ENCODE assay signal across 16 mouse cellular contexts in the genomic region with DNA sequence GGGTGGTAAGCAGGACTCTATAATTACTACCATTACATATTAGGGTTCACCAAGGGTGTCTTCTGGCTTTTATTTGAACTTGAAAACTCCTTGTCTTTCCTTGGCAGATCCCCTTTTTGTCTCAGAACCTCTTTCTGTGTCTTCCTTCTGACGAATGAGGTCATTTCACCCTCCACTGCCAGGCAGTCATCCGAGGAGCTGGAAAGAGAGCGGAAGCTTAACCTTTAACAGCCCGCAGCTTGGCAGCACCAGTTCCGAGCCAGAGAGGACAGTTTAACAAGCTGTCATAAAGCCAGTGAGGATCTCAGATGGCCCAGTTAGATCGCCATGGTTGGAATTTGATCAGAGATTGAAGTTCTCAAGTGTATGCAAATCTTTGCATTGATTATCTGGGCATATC. TPM values are rescaled to one million over a fixed set of nuclear protein-coding genes. Genes with fewer than 3 reads are reported as not detected.
A peak's percentile ranks its signal among the peaks of the same experiment; 100 is the strongest.
DNase-seq lines count a peak whose midpoint lies in the region; ATAC-seq and TF ChIP-seq lines count a peak whose summit lies in the region.
"Had no signal": no experiment of that assay in that cellular context is flagged by ENCODE, and none has a peak within 500 bp of the region (broad histone marks: within the 10 kb centered on the region; RNA-seq: fewer than 3 reads in every experiment).

No protein-coding gene starts in this region.

- H3K27me3 ChIP-seq in kidney, postnatal 0 days (ENCODE audit: insufficient read depth, low read length), result no peaks in the 10 kb centered on the region
- H3K27me3 ChIP-seq: limb, embryonic 15.5 days had no signal

- ATAC-seq in cerebellum, adult (ENCODE audit: insufficient number of reproducible peaks, low FRiP score, low TSS enrichment), result no peak
- ATAC-seq in kidney, postnatal 0 days (replicated peaks; ENCODE audit: low FRiP score, low read depth), result no peak
- ATAC-seq: CD4-positive, CD25-positive, alpha-beta regulatory T cell, adult 4 months; hindbrain, embryonic 16.5 days; lung, postnatal 0 days; midbrain, embryonic 15.5 days had no signal

- H3K9ac ChIP-seq in kidney, postnatal 0 days (ENCODE audit: low read depth, low read length), result no peak overlapping the region
- H3K9ac ChIP-seq: limb, embryonic 15.5 days; midbrain, embryonic 15.5 days had no signal

- no peak for TF ChIP-seq CTCF in kidney, postnatal 0 days (IDR thresholded peaks at IDR 0.05; ENCODE audit: low read depth)

- H3K4me2 ChIP-seq in kidney, postnatal 0 days (ENCODE audit: low read length), result no peak overlapping the region
- H3K4me2 ChIP-seq: limb, embryonic 15.5 days; midbrain, embryonic 15.5 days had no signal

- 10% methylated on average over 6 of the region's 6 CpGs for WGBS in kidney, postnatal 0 days

- no peaks in the 10 kb centered on the region for H3K9me3 ChIP-seq in kidney, postnatal 0 days (replicated peaks; ENCODE audit: low read length)
- H3K9me3 ChIP-seq: embryonic facial prominence, embryonic 10.5 days; limb, embryonic 15.5 days; midbrain, embryonic 15.5 days had no signal

- no peaks in the 10 kb centered on the region for H3K36me3 ChIP-seq in kidney, postnatal 0 days (ENCODE audit: insufficient read depth, low read length)
- H3K36me3 ChIP-seq: embryonic facial prominence, embryonic 10.5 days; limb, embryonic 15.5 days; midbrain, embryonic 15.5 days had no signal

- DNase-seq in cerebellum, postnatal 36 days, result peak; percentile 36 to 37
- DNase-seq in adrenal gland, postnatal 14 days, result peak; percentile 45
- DNase-seq in gastrocnemius, postnatal 25 days, result peak; percentile 45
- peak; percentile 84 for DNase-seq in kidney, postnatal 0 days (ENCODE audit: low spot score)
- DNase-seq in MN1 (ENCODE audit: low spot score), result no peak
- DNase-seq in lung, postnatal 36 days, result no peak
- no peak for DNase-seq in heart, adult 18-20 months
- DNase-seq: right cerebral cortex, postnatal 14 days had no signal

- peaks cover 8% of the 10 kb centered on the region; the same call in 1 of the 2 replicates for H3K4me1 ChIP-seq in kidney, postnatal 0 days (replicated peaks; ENCODE audit: insufficient read depth, low read length)

- peak overlapping the region; percentile 77 for H3K27ac ChIP-seq in kidney, postnatal 0 days
- H3K27ac ChIP-seq: embryonic facial prominence, embryonic 10.5 days; limb, embryonic 15.5 days; midbrain, embryonic 15.5 days; stomach, postnatal 0 days had no signal

- no peak overlapping the region for H3K4me3 ChIP-seq in kidney, postnatal 0 days (replicated peaks; ENCODE audit: low read depth, low read length)
- H3K4me3 ChIP-seq: embryonic facial prominence, embryonic 10.5 days; limb, embryonic 15.5 days; midbrain, embryonic 15.5 days had no signal

RNA-seq across cellular contexts. Expression of a gene that starts 2.4 kb away (rescaled TPM):
- 6.2 and 8.2 TPM in 2 replicates for total RNA-seq in adrenal gland, postnatal 14 days (2021)
- under 1 TPM; 0.35 to 0.84 TPM for total RNA-seq in gastrocnemius, postnatal 25 days (2021)
- polyA plus RNA-seq in kidney, postnatal 0 days (2015; fragmentation: Nextera tagmentation; extraction: Ambion mirVana), result 14.0 and 14.9 TPM in 2 replicates
- total RNA-seq in heart, adult 18-20 months (2021), result 1 to 10 TPM; 7.2 to 7.4 TPM

Comparison
In these comparisons a context has a peak if more than half of its experiments do, and no peak if none do; other contexts are left out.
1. DNase-seq: peak in cerebellum, postnatal 36 days (2 of 2), adrenal gland, postnatal 14 days (single experiment), gastrocnemius, postnatal 25 days (single experiment) and kidney, postnatal 0 days (single experiment); none in MN1 (single experiment), lung, postnatal 36 days (single experiment) and heart, adult 18-20 months (0 of 2).